Mouse (Mus musculus) ES-E14 (cell line): Measurements from ENCODE around the gene Bhmt2.

Experiments used
- HCFC1 ChIP-seq: IDR thresholded peaks from 2 replicates; pipeline ENCODE4 v1.6.1; 2012; ENCODE audit warnings: low read length, inconsistent platforms, borderline replicate concordance; ENCODE audit not compliant: insufficient read depth
- ZC3H11A ChIP-seq: IDR thresholded peaks from 2 replicates; pipeline ENCODE4 v1.6.1; 2012; ENCODE audit warnings: low read depth, mild to moderate bottlenecking, inconsistent platforms, low read length, borderline replicate concordance

- TF ChIP-seq ZC3H11A (no peak), HCFC1 (no peak)
Measured at GRCm38 (mm10) chr13:93630941-93631705, 43.0 kb downstream of the Bhmt2 start.
